Mouse (Mus musculus) kidney, postnatal 10 days (tissue): ENCODE results near the gene Srcin1.
A peak's percentile ranks its signal among the peaks of the same experiment; 100 is the strongest.

Experiments
- DNase-seq: peaks from one replicate; pipeline ENCODE4 v3.0.0; 2021; ENCODE audit warnings: mixed read lengths

The Srcin1 gene

GRCm38 (mm10) chr11:97578286-97578685, 2.3 kb upstream of the Srcin1 start:
- peak; percentile 87 for DNase-seq

DNA sequence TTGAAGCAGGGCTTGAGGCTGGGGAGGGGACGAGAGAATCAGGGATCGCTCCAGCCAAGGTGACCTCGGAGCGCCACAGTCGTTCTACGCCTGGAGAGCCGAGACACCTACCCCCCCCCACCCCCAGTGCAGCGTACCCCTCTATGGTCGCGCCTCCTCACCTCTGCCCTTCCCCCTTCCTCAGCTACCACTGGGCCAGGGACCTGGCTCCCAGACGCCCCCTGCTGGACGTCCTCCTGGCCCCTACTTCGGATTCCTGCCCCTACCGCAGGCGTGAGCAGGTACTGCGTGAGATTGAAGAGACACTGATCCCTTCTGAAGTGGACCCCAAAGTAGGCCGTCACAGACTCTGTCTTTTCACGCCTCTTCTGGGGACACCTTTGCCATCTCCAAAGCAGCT, 348 bp downstream of the Srcin1 start:
- peak; percentile 92 for DNase-seq

GRCm38 (mm10) chr11:97575075-97575474, 911 bp downstream of the Srcin1 start:
- DNase-seq, result peak; percentile 80

DNA sequence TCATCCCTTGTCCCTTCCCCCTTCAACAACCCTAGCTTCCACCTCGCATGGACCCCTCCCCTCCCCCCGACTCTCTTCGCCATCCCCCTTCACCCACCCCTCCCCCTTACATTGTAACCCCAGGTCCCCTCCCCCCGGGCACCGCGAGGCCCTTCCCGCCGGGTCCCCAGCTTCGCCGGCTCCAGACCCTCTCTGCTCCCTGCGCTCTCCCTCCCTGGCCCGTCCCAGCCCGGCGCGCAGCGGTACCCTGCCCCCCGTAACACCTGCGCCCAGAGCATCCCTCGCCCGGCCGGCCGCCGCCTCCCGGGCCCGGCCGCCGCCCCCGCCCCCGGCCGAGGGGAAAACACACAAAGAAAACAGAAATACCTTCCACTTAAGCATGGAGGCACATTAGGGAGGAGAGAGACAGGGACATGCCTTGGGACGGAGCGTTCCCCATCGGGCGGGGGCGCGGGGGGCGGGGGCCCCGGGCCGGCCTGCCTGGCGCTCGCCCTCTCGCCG, 1.4 kb downstream of the Srcin1 start:
- DNase-seq, result no peak

DNA sequence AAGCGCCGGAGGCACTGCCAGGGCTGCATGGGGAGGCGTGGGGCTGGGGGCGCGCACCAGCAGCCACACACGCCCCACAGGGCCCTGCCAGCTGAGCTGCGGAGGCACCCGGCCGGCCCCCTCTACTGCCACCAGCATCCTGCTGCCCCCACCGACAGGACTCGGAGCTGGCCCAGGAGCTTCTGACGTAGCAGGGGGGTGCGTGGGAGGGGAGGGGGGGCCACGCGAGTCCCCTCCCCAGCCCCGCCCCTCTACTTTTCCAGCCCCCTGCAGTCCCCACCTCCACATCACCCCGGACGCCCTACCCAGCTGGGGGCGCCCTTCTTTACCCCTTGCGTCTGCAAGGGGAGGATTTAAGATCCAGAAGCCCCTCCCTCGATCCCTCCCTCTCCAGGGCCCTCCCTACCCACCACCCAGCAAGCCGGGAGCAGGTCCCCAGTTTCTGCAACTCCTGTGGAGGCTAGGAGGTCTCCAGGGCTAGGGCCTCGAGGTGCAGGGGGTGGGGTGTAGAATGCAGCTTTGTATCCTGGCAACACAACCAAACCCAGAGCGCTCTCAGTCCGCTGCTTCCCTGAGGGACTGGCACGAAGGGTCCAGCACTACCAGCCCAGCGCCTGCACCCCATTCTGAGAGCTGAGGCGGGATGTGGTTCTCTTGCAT, 2.0 kb downstream of the Srcin1 start:
- DNase-seq, result no peak

DNA sequence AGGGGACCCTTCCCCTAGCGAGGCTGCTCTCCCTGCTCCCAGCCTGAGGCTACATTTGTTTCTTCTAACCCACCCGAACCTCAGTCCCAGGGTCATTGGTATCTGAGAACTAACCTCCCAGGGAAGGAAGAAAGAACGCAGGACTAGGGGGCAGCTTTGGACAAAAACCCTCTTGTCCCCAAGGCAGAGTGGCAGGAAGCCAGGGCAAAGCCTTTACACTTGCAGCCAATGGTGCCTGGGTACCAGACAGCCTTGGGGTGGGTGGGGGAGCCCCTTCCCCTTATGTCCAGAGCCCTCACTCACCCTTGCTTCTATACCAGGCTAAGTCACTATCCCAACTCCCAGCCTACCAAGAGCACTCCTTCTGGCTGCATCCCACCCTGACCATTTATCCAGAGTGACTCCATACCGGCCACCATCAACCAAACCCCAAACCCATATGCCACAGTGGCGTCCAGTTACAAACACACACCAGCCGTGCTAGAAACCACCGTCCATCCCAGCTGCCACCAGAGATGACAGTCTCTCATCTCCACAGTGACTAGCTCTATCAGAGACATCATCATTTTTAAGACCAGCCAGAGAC, 3.0 kb downstream of the Srcin1 start:
- no peak for DNase-seq

DNA sequence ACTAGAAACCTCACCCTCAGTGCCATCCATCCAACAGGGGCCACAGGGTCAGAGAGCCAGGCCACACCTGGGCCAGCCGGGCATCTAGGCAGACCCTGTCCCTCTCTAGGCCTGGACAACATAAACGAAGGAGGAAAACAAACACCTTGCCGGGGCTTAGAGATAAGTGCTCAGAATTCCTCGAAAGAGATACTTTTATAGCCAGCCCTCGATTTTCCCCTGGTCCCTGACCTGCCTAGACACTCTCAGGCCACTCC, 4.0 kb downstream of the Srcin1 start:
- no peak for DNase-seq

GRCm38 (mm10) chr11:97571266-97572088, 4.5 kb downstream of the Srcin1 start:
- DNase-seq, result no peak

DNA sequence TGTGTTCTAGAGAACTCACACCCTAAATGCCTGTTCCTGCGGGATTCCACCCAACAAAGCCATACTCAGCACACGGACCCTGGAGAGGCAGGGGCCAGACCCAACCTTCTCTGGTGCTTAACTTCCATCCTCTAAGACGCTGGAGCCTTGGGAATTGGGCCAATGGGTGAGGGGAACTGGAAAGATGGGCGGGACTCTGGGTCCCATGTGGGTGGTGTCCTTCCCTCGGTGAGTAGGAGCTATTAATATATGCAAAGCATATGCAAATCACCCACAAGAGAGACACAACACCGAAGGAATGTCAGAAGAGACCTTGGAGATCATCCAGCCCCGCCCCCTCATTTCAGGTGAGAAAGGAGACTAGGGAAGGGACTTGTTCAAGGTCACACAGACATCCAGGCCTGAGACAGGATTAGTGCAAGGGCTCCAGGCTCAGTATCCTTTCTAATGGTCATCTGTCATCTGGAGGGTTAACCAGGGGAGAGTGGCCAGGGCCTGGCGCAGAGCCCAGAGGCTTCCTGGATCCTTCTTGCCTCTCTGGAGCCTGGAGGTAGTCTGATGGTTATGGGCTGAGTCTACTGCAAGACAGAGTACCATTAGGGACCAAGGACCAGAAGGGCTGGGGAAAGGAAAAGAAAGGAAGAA, 5.4 kb downstream of the Srcin1 start:
- DNase-seq, result peak; percentile 70

DNA sequence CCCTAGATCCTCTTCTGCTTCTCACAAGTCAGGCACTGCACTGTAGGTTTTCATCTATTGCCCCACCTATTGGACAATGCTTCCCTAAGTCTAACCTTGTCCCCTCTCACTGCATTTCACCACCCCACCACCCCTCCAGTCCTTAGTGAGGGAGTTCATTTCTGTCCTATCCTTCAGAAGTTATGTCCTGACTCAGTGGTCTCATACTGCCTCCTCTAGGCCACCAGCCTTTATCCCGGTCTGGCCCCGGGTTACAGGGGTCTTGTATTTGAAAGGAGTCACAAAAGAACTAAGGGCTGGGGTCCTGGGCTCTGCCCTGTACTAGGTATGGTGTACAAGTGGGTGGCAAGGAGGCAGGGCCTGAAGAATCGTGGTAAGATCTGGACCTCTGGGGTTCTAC, 6.2 kb downstream of the Srcin1 start:
- no peak for DNase-seq

- no peak for DNase-seq
Observed at GRCm38 (mm10) chr11:97569301-97569724, 6.7 kb downstream of the Srcin1 start.

DNA sequence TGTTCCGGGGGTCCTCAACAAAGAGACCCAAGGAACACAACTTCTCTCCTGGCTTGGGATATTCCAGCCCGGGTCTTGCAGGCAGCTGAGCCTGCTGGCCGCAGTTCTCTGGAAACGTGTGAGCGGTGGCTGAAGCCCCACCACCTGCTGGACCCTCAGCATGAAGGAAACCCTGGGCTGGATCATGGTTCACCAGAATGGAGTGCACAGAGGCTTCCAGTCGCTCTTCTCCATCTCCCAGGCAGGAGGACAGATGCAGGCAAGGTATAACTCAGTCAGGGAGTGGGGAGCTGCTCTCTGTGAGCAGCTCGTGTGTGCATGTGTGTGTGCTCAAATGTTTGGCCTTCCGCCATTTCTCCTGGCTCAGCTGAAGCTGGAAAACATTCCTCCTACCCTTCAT, 7.3 kb downstream of the Srcin1 start:
- DNase-seq, result peak; percentile 92

- no peak for DNase-seq
Observed at GRCm38 (mm10) chr11:97567480-97567879, 8.5 kb downstream of the Srcin1 start.

DNA sequence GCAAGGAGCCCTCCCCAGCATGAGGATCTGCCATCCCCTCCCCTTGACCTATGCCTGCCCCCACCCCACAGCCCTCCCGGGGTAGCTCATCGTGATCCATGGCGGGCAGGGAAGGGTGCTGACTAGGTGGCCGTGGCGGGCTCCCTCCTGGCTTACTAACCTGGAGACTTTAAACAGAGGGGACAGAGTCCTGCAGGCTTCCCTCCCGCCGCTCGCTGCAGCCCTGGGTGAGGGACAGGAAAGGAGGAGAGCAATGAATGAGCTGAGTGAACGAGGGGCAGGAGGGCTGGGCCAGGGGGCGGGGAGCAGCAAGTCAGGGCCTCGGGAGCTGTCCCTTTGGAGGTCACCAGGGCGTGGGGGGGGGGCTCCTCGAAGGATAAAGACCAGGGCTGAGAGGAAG, 9.4 kb downstream of the Srcin1 start:
- DNase-seq, result peak; percentile 58

- DNase-seq, result no peak
Observed at GRCm38 (mm10) chr11:97563730-97564129, 12.3 kb downstream of the Srcin1 start.

GRCm38 (mm10) chr11:97562536-97562935, 13.4 kb downstream of the Srcin1 start:
- DNase-seq, result no peak

- DNase-seq, result no peak
Observed at GRCm38 (mm10) chr11:97560210-97560963, 15.6 kb downstream of the Srcin1 start.

DNA sequence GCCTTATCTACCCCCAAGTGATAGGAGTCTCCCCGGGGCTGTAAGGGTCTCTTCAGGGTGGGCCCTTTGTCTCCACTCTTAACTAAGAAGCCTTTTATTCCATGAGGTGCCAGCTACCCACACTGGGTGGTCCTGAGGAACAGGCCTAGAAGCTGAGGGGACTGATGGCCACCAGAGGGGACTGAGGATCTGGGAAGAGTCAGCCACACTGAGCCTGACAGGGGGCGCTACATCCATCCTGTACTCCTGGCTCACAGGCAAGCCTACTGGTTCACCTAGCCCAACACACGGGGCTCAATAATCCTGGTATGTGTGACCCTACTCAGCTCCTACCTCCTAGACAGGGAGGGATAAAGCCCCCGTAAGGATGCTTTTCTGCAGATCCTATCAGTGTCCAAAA, 16.4 kb downstream of the Srcin1 start:
- no peak for DNase-seq

DNA sequence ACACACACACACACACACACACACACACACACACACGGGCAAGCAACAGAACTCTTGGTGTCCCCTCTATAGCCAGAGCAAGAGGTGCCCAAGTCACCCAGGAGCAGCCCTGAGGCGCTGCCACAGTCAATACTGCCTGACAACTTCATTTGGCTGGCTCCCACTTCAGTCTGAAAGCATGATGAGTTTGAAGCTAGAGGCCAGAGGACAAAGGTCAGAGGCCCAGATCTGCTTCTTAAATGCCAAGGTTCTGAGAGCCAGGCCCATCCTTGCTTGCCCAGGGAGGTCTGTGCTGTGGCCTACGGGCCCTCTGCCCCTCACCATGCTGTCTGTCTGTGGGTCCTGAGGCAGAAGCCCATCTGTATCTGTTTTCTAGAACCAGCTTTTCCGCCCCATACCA, 18.1 kb downstream of the Srcin1 start:
- DNase-seq, result no peak

DNA sequence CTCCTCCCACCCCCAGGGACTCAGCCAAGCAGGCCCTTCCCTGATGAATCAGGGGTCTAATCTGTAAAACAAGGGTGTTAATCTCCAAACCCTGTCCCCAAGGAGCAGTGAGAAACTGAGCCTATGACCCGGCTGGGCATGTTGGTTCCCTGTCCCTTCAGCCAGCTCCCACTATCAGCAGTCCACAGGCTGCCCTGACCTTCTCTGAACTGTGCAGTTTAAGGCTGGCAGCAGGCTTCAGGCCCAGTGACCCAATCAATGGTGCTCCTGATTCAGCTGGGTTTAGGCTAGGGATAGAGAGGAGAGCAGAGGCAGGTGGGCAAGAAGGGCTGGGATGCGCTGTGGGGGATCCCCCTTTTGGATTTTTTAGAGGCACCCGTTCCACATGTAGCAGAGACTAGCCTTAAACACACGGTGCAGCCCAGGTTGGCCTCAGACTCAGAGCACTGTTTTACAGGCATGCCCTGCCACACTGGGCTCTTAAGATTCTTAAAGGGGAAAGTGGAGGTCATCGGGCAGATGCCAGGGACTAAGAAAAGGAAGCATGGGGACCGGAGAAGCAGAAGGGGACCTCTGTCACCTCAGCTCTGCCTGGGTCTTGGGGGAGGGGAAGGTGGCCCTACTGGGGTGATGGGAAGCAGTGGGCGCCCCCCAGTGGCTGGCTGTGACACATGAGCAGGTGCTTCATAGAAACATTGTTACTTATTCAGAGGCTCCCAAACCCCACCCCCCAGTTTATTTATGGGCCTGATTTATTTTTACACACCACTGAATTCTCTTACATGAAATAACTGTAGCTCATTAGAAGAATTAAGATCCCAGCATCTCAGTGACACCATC, 19.2 kb downstream of the Srcin1 start:
- peak; percentile 88 for DNase-seq

- DNase-seq, result no peak
Observed at GRCm38 (mm10) chr11:97555144-97555543, 20.8 kb downstream of the Srcin1 start.

DNA sequence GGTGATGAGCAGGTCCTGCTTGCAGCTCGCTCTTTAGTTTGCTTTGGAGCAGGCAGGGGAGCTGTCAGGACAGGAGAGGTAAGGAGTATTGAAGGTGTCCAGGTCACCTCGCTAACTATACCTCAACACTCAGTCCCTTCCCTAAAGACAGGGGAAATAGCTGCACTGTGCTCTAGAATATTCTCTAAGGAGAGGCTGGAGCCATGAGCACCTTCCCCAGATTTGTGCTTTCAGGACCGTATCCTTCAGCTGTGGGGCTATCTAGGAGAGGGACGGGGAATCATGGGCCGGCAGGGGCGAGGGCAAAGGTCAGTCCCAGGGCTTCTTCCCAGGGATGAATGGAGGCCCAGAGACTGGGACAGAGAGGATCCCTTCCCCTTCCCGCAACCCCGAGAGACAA, 23.8 kb downstream of the Srcin1 start:
- no peak for DNase-seq
